Mouse (Mus musculus): ENCODE results near the gene Mesp1. TPM values are rescaled to one million over a fixed set of nuclear protein-coding genes. Genes with fewer than 3 reads are reported as not detected.
"Not testable (repeated sequence)": the region's sequence is repeated elsewhere in the genome, so short reads cannot be mapped to it uniquely, and the experiment has no call there.

Mesp1 gene
- polyA plus RNA-seq, 1 experiment from 2014 or later, result not detected

DNA sequence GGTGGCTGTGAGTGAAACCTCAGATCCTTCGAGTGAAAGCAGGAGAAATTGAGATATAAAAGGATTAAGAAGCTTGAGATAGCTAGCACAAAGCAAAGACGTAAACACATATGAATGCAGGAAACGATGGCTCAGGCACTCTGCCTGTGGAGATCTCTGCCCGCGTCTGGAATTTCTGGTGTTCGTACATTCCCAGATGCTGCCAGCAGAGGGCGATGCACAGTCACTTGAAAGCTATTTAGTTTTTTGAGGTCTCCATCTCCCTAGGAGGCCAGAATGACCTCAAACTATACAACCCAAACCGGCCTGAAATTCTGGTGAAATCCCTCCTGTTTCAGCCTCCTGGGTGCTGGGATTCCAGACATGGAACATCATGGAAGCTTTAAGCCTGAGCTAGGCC lies 5.5 kb upstream of the Mesp1 start:
- Histone ChIP-seq H3K4me3 (ENCODE audit: low read length) (no peak overlapping the region), H3K4me2 (replicated peaks; ENCODE audit: low read depth, low read length) (no peak overlapping the region), H3K36me3 (ENCODE audit: insufficient read depth, low read length) (no peaks in the 10 kb centered on the region), H3K4me1 (ENCODE audit: insufficient read depth, low read length) (no peaks in the 10 kb centered on the region), H3K9ac (replicated peaks; ENCODE audit: low read length) (no peak overlapping the region), H3K27me3 (ENCODE audit: insufficient read depth, low read length) (peaks cover 10% of the 10 kb centered on the region), H3K9me3 (ENCODE audit: low read length) (no peaks in the 10 kb centered on the region), H3K27ac (ENCODE audit: low read length) (no peak overlapping the region)
- 3% methylated on average over 8 of the region's 8 CpGs for WGBS
- ATAC-seq (ENCODE audit: low FRiP score, low TSS enrichment), result no peak; the same call in 1 of the 2 replicates

DNA sequence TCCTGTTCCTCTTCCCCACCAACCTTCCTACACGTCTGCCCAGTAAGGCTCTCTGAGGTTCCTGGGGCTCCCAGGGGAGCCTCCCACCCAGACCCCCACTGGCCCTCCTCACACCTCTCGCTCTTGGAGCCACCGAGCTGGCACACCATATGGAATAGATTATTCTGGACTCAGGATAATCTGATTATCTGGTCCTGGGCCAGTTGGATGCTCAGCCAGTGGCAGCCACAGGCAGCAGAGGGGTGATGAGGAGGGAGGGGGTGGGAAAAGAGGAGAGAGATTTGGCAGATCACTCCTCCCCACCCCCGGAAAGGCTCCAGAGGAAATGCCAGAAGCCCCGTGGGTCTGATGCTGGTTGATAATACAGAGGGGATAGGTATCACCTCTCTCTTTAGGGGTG lies 5.0 kb upstream of the Mesp1 start:
- Histone ChIP-seq H3K9me3 (ENCODE audit: low read length) (no peaks in the 10 kb centered on the region), H3K36me3 (ENCODE audit: insufficient read depth, low read length) (no peaks in the 10 kb centered on the region)
- WGBS, result 34% methylated on average over 5 of the region's 5 CpGs

DNA sequence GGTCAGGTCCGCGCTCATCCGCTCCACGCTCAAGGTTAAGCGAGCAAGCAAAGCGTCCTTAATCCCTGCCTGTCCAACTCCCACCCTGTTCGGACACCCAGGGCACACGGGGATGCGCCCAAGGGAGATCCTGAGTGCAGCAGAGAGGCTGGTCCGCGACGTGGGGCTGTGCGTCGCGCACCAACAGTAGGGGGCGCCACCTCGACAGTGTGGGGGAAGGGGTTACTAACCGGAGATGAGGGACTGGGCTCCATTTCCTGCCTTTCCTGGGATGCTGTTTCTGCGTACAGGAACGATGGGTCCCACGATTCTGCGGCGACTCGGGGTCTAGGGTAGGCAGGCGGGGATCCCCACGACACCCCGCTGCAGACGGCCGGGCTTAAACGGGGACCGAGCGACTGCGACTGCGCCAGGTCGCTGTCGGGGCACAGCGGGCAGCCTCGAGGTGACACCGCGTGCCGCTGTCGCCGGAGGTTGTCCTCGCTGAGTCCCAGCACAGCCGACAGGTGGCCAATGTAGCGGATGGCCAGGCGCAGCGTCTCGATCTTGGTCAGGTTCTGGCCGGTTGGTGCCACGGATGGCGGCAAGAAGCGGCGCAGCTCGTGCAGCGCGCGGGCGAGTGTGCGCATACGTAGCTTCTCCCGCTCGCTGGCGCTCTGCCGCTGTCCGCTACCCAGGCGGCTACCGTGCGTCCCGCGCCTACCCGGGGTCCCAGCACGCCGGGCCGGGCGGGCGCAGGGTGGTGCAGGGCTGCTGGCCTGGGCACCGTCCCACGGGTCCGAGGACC lies 760 bp downstream of the Mesp1 start:
- H3K9me3 ChIP-seq (ENCODE audit: low read length), result no peaks in the 10 kb centered on the region
- peak overlapping the region; percentile 53 for H3K9ac ChIP-seq (replicated peaks; ENCODE audit: low read length)
- H3K36me3 ChIP-seq (ENCODE audit: insufficient read depth, low read length), result no peaks in the 10 kb centered on the region
- H3K4me2 ChIP-seq (replicated peaks; ENCODE audit: low read depth, low read length), result peak overlapping the region; percentile 79
- WGBS, result 1% methylated on average over 76 of the region's 80 CpGs
- peak; percentile 40 for ATAC-seq (ENCODE audit: low FRiP score, low TSS enrichment)
- H3K4me1 ChIP-seq (ENCODE audit: insufficient read depth, low read length), result peaks cover 12% of the 10 kb centered on the region
- H3K27ac ChIP-seq (ENCODE audit: low read length), result no peak overlapping the region
- peak overlapping the region; percentile 53 for H3K4me3 ChIP-seq (ENCODE audit: low read length)
- peaks cover 56% of the 10 kb centered on the region for H3K27me3 ChIP-seq (ENCODE audit: insufficient read depth, low read length)

More for the DNA sequence above, 5.0 kb upstream of the Mesp1 start:
- ATAC-seq (ENCODE audit: low FRiP score, low TSS enrichment), result no peak
- no peak overlapping the region for H3K4me3 ChIP-seq (ENCODE audit: low read length)
- H3K4me1 ChIP-seq (ENCODE audit: insufficient read depth, low read length), result no peaks in the 10 kb centered on the region
- H3K9ac ChIP-seq (replicated peaks; ENCODE audit: low read length), result no peak overlapping the region
- H3K4me2 ChIP-seq (replicated peaks; ENCODE audit: low read depth, low read length), result no peak overlapping the region
- H3K27me3 ChIP-seq (ENCODE audit: insufficient read depth, low read length), result peaks cover 14% of the 10 kb centered on the region
- H3K27ac ChIP-seq (ENCODE audit: low read length), result no peak overlapping the region

DNA sequence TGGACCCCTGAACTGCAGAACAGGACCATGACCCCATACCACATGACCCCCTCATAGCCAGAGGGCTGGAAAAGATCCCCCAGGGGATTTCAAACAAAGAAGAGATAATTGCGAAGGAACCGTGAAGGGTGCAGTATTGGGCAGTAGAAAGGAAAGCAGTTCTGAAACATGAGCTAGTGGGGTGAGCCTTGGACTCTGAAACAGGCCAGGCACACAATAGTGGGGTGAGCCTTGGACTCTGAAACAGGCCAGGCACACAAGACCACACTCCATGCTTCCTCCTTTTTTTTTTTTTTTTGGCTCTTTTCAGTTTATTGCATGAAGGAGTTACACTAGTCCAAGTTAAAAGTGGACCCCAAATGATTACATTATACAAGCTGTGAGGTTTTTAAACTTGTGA lies 3.8 kb downstream of the Mesp1 start:
- 39% methylated on average over 2 of the region's 2 CpGs for WGBS
- peaks cover 52% of the 10 kb centered on the region for H3K27me3 ChIP-seq (ENCODE audit: insufficient read depth, low read length)
- not testable (repeated sequence) for H3K4me3 ChIP-seq (ENCODE audit: low read length); H3K9ac ChIP-seq (replicated peaks; ENCODE audit: low read length); H3K36me3 ChIP-seq (ENCODE audit: insufficient read depth, low read length); H3K27ac ChIP-seq (ENCODE audit: low read length); H3K4me2 ChIP-seq (replicated peaks; ENCODE audit: low read depth, low read length); H3K9me3 ChIP-seq (ENCODE audit: low read length); ATAC-seq (ENCODE audit: low FRiP score, low TSS enrichment)
- peaks cover 12% of the 10 kb centered on the region for H3K4me1 ChIP-seq (ENCODE audit: insufficient read depth, low read length)

DNA sequence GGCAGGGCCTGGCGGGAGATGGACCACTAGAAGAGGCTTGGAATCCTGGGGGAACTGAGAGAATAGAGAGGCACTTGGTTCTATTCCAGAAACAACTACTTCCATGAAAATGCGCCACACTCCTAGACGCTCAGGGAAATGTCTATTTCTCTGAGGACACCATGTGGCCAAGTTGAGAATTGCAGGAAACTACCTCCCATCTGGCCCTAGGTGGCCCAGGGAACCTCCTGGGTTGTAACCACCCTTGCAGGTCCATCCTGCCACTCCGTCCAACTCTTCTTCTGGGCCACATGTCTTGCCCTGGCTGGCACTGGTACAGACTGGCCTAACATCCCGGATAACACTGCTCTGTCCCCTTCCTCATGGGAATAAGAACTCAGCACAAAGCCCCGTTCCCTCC lies 7.3 kb downstream of the Mesp1 start:
- Histone ChIP-seq H3K4me1 (ENCODE audit: insufficient read depth, low read length) (peaks cover 2% of the 10 kb centered on the region; the same call in 1 of the 2 replicates), H3K27me3 (ENCODE audit: insufficient read depth, low read length) (peaks cover 19% of the 10 kb centered on the region), H3K9ac (replicated peaks; ENCODE audit: low read length) (0 out of 2 replicates have a peak overlapping the region, but pooled peaks have one; percentile 22), H3K4me2 (replicated peaks; ENCODE audit: low read depth, low read length) (no peak overlapping the region), H3K27ac (ENCODE audit: low read length) (no peak overlapping the region), H3K36me3 (ENCODE audit: insufficient read depth, low read length) (no peaks in the 10 kb centered on the region), H3K9me3 (ENCODE audit: low read length) (no peaks in the 10 kb centered on the region), H3K4me3 (ENCODE audit: low read length) (no peak overlapping the region)
- WGBS, result 21% methylated on average over 6 of the region's 6 CpGs
- ATAC-seq (ENCODE audit: low FRiP score, low TSS enrichment), result peak; percentile 82

DNA sequence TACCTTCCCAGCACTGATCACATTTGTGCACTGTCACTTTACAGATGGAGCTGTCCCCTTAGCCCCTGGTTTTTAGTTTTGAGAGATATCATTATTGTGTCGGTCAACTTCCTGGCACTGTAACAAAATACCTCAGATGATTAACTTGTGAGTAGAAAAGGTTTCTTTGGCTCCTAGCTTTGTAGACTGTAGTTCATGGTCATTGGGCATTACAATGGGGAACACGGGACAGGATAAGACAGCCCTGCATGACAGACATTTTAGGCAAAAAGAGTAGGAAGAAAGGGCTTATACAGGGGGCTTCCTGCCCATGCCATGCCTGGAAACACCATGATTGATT lies 11.1 kb downstream of the Mesp1 start:
- 74% methylated on average over 2 of the region's 2 CpGs for WGBS
- H3K27me3 ChIP-seq (ENCODE audit: insufficient read depth, low read length), result no peaks in the 10 kb centered on the region
- H3K27ac ChIP-seq (ENCODE audit: low read length), result no peak overlapping the region
- no peak overlapping the region for H3K4me2 ChIP-seq (replicated peaks; ENCODE audit: low read depth, low read length)
- H3K9ac ChIP-seq (replicated peaks; ENCODE audit: low read length), result no peak overlapping the region
- H3K4me1 ChIP-seq (ENCODE audit: insufficient read depth, low read length), result peaks cover 9% of the 10 kb centered on the region
- H3K4me3 ChIP-seq (ENCODE audit: low read length), result no peak overlapping the region
- no peaks in the 10 kb centered on the region for H3K36me3 ChIP-seq (ENCODE audit: insufficient read depth, low read length)
- H3K9me3 ChIP-seq (ENCODE audit: low read length), result no peaks in the 10 kb centered on the region
- no peak for ATAC-seq (ENCODE audit: low FRiP score, low TSS enrichment)

DNA sequence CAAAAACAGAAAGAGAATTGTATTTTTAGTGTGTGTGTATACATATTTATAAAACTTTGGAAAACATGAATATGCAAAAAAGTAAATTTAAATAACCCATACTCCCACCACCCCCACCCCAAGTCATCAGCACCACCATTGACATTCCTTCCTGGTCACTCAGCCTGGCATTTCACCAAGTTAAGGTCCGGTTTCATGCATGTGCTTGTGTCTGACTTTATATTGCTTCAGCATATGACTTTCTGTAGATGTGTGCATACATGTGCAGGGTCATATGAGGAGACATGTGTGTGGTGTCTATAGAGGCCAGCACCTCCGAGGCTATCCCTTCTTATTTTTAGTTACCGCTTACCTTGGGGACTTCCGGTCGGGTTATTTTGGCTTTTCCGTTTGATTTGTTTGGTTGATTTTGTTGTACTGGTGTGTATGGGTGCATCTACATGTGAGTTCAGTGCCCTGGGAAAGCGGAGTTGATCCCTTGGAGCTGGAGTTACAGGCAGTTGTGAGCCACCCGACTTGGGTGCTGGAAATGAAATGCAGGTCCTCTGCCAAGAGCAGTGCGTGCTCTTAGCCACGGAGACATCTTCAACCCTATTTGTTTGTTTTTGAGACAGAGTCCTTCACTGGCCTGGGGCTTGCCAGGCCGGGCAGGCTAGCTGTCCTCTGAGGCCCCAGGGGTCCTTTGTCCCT lies 11.6 kb downstream of the Mesp1 start:
- no peak overlapping the region for H3K9ac ChIP-seq (replicated peaks; ENCODE audit: low read length)
- H3K27me3 ChIP-seq (ENCODE audit: insufficient read depth, low read length), result no peaks in the 10 kb centered on the region
- peaks cover 9% of the 10 kb centered on the region for H3K4me1 ChIP-seq (ENCODE audit: insufficient read depth, low read length)
- no peaks in the 10 kb centered on the region for H3K9me3 ChIP-seq (ENCODE audit: low read length)
- no peak overlapping the region for H3K27ac ChIP-seq (ENCODE audit: low read length)
- H3K36me3 ChIP-seq (ENCODE audit: insufficient read depth, low read length), result no peaks in the 10 kb centered on the region
- H3K4me2 ChIP-seq (replicated peaks; ENCODE audit: low read depth, low read length), result no peak overlapping the region
- H3K4me3 ChIP-seq (ENCODE audit: low read length), result no peak overlapping the region
- WGBS, result 77% methylated on average over 11 of the region's 11 CpGs
- ATAC-seq (ENCODE audit: low FRiP score, low TSS enrichment), result no peak

DNA sequence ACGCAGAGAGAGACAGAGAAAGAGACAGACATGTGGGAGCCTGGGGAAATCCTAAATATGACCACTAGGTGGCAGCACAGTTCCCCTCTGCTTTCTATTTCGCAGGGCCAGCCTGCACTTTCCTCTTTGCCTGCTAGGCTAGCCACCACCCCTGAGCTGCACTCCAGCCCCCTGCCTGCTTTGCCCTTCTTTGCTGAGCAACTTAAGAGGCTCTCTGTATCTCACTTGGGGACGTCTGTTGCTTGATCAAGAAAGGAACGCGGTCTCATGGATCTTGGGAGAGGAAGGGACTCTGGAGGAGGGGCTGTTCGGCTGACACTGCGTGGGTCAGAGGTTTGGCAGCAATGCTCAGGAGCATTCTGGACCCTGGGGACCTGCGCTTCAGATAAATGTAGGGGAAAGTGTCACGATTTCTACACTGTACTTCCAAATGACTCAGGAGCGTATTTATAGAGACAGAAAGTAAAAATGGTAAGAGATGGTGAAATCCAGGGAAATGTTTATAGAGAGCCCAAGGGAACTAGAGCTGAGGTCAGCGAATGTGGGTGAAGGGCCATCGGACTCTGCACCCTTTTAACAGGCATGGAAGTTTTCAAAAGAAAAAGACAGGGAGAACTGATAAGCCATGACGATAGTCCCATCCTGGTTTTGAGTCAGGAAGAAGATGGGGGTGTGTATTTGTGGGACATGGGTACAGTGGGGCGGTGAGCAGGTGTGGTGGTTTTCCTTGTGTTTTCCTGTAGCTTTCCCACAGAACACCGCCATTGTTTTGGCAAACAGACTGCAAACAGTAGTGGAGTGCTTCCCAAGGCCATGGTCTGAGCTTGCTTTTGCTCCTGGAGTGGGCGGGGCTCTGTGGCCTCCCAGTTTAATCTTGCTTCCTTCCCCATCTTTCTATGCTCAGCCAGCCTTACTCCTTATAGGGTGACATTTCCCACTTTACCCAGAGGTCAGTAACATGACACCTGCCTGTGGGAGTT lies 12.7 kb downstream of the Mesp1 start:
- Histone ChIP-seq H3K4me3 (ENCODE audit: low read length) (peak overlapping the region; percentile 29), H3K9me3 (ENCODE audit: low read length) (no peaks in the 10 kb centered on the region), H3K4me1 (ENCODE audit: insufficient read depth, low read length) (peaks cover 9% of the 10 kb centered on the region), H3K9ac (replicated peaks; ENCODE audit: low read length) (peak overlapping the region; percentile 66), H3K27me3 (ENCODE audit: insufficient read depth, low read length) (no peaks in the 10 kb centered on the region), H3K27ac (ENCODE audit: low read length) (0 out of 2 replicates have a peak overlapping the region, but pooled peaks have one; percentile 4), H3K36me3 (ENCODE audit: insufficient read depth, low read length) (no peaks in the 10 kb centered on the region), H3K4me2 (replicated peaks; ENCODE audit: low read depth, low read length) (peak overlapping the region; percentile 53)
- peak; percentile 73 for ATAC-seq (ENCODE audit: low FRiP score, low TSS enrichment)
- WGBS, result 30% methylated on average over 16 of the region's 16 CpGs

DNA sequence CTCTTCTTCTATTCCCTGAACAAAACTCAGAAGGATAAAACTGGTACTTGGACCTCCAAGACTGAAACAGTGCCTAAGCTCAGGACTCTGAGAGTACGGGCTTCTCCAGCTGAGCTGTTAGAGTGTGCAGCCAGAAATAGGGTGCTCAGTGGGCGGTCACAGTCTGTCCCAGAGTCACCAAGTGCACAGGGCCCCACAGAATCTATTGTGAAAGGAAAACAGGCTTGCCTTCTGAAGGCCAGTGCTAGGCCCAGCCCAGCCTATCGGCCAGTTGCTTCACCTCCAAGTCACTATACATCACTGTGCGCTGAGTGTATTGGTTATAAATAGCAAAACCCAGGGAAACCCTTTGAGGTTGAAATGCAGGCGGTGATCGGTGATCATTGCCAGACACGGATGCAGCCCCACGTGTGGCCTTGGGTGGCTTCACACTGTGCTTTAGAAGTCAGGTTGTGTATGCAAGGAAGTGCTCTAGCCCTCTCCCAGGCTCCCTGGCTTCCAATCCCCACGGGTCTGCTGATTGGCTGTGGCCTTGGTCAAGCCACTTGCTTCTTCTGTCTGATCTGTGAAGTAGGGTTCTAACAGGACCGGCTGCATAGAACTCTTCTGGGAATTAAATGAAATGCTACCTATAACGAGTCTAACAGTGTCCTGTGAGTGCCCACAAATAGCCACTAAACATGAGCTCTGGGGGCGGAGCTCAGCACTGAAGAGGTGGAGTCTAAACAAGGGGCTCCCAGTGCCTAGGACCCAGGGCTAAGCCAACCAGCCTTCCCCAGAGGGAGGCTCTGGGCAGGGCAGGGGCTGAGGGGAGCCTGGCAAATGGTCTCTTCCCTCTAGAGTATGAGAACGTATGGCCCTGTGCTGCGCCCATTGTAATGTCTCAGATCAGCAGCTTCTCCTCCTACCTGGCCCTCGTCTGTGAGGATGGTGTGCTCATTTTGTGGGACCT lies 21.8 kb downstream of the Mesp1 start:
- H3K9me3 ChIP-seq (ENCODE audit: low read length), result no peaks in the 10 kb centered on the region
- H3K27ac ChIP-seq (ENCODE audit: low read length), result no peak overlapping the region
- H3K4me1 ChIP-seq (ENCODE audit: insufficient read depth, low read length), result no peaks in the 10 kb centered on the region
- H3K9ac ChIP-seq (replicated peaks; ENCODE audit: low read length), result no peak overlapping the region
- H3K27me3 ChIP-seq (ENCODE audit: insufficient read depth, low read length), result no peaks in the 10 kb centered on the region
- no peaks in the 10 kb centered on the region for H3K36me3 ChIP-seq (ENCODE audit: insufficient read depth, low read length)
- H3K4me3 ChIP-seq (ENCODE audit: low read length), result no peak overlapping the region
- no peak overlapping the region for H3K4me2 ChIP-seq (replicated peaks; ENCODE audit: low read depth, low read length)
- WGBS, result 46% methylated on average over 15 of the region's 15 CpGs
- peak; percentile 57; the same call in 1 of the 2 replicates for ATAC-seq (ENCODE audit: low FRiP score, low TSS enrichment)
